Comparison of ENCODE assay signal across 8 mouse cellular contexts in the genomic region with DNA sequence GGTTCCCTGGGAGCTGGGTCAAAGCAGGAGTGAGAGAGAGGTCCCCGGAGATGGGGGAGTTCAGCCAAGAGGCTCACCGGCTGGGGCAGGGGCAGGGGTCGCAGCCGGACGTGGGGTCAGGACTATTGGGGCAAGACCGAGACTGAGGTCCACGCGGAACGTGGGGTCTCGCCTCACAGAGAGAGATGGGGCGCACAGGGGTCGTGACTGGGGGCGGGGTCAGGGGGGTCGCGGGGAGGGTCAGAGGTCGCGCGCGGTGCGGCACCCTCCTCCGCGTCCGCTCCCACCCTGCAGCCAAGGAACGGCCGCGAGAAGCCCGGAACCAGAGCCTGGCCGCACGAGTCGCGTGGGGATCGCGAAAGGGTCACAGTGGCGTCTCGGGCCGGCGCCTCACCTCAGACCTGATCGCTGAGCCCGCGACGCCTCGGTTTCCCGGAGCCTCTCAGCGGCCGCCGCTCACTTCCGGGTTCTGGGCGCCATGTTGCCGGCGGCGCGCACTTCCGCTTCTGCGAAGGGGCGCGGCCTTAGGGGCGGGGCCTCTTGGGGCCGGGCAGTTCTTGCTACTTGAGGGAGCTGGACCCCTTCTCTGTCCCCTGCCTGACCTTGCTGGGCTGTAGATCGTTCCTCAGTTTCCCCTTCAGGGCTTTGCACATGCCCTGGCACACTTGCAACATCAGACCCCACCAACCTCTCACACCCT. TPM values are rescaled to one million over a fixed set of nuclear protein-coding genes. Genes with fewer than 3 reads are reported as not detected.
DNase-seq lines count a peak whose midpoint lies in the region; ATAC-seq lines count a peak whose summit lies in the region.

No protein-coding gene starts in this region.

- H3K27me3 ChIP-seq in hindbrain, embryonic 11.5 days (ENCODE audit: control insufficient read depth, insufficient read depth, low read length), result no peaks in the 10 kb centered on the region

- H3K4me1 ChIP-seq in hindbrain, embryonic 11.5 days (replicated peaks; ENCODE audit: control insufficient read depth, insufficient read depth, low read length), result no peaks in the 10 kb centered on the region; the same call in 1 of the 2 replicates

- peak overlapping the region; percentile 84 for H3K4me3 ChIP-seq in hindbrain, embryonic 11.5 days (ENCODE audit: low read depth, low read length)

- peak overlapping the region; percentile 58 for H3K27ac ChIP-seq in hindbrain, embryonic 11.5 days (ENCODE audit: low read depth, low read length)

- H3K9ac ChIP-seq in hindbrain, embryonic 11.5 days (ENCODE audit: low read depth, low read length), result peak overlapping the region; percentile 83

- H3K4me2 ChIP-seq in hindbrain, embryonic 11.5 days (replicated peaks; ENCODE audit: low read depth, low read length), result peak overlapping the region; percentile 88

- no peaks in the 10 kb centered on the region for H3K9me3 ChIP-seq in hindbrain, embryonic 11.5 days (ENCODE audit: control insufficient read depth, low read length)

- DNase-seq in NIH3T3 (ENCODE audit: low read depth), result peak; percentile 94
- DNase-seq in cerebellum, adult 9-10 months, result peak; percentile 83
- DNase-seq in frontal cortex, adult 2 months (ENCODE audit: extremely low spot score in 1 of 2, low spot score in 1 of 2), result peak; percentile 52 to 83
- DNase-seq in hindbrain, embryonic 11.5 days (ENCODE audit: low spot score), result peak; percentile 95
- DNase-seq in layer of hippocampus, postnatal 36 days, result peak; percentile 82 to 84
- peak; percentile 93 for DNase-seq in lung, postnatal 36 days
- peak; percentile 88 for DNase-seq in retina, embryonic 14.5 days (ENCODE audit: low spot score)
- DNase-seq in thymus, postnatal 36 days, result peak; percentile 89 to 90

- no peaks in the 10 kb centered on the region for H3K36me3 ChIP-seq in hindbrain, embryonic 11.5 days (ENCODE audit: control insufficient read depth, insufficient read depth, low read length)

- peak; percentile 88 for ATAC-seq in hindbrain, embryonic 11.5 days (ENCODE audit: low FRiP score)

- under 1% methylated on average over 54 of the region's 59 CpGs for WGBS in hindbrain, embryonic 11.5 days

RNA-seq across cellular contexts. Expression of a gene that starts 3.0 kb away (rescaled TPM):
- polyA plus RNA-seq in frontal cortex, adult 2 months (2012; rRNA removed), result 26.6 TPM in 2 replicates
- 8.0 and 9.5 TPM in 2 replicates for polyA plus RNA-seq in hindbrain, embryonic 11.5 days (2014; fragmentation: Nextera tagmentation; extraction: Ambion mirVana)
- 10 to 100 TPM; 17.2 to 20.7 TPM for total RNA-seq in layer of hippocampus, postnatal 36 days (2021)

RNA-seq across cellular contexts. Expression of a gene that starts 13.2 kb away (rescaled TPM):
- 93.8 and 96.3 TPM in 2 replicates for polyA plus RNA-seq in frontal cortex, adult 2 months (2012; rRNA removed)
- 21.3 and 26.8 TPM in 2 replicates for polyA plus RNA-seq in hindbrain, embryonic 11.5 days (2014; fragmentation: Nextera tagmentation; extraction: Ambion mirVana)
- total RNA-seq in layer of hippocampus, postnatal 36 days (2021), result 10 to 100 TPM; 93.3 to 95.9 TPM

RNA-seq across cellular contexts. Expression of a gene that starts 36.1 kb away (rescaled TPM):
- 606 and 673 TPM in 2 replicates for polyA plus RNA-seq in frontal cortex, adult 2 months (2012; rRNA removed)
- polyA plus RNA-seq in hindbrain, embryonic 11.5 days (2014; fragmentation: Nextera tagmentation; extraction: Ambion mirVana), result 364 and 371 TPM in 2 replicates
- total RNA-seq in layer of hippocampus, postnatal 36 days (2021), result 100 to 1,000 TPM; 324 to 369 TPM

RNA-seq across cellular contexts. Expression of a gene that starts 38.3 kb away (rescaled TPM):
- polyA plus RNA-seq in frontal cortex, adult 2 months (2012; rRNA removed), result 252 and 288 TPM in 2 replicates
- polyA plus RNA-seq in hindbrain, embryonic 11.5 days (2014; fragmentation: Nextera tagmentation; extraction: Ambion mirVana), result 15.1 and 16.7 TPM in 2 replicates
- total RNA-seq in layer of hippocampus, postnatal 36 days (2021), result 100 to 1,000 TPM; 336 to 379 TPM

RNA-seq across cellular contexts. Expression of a gene that starts 45.7 kb away (rescaled TPM):
- 36.5 and 43.7 TPM in 2 replicates for polyA plus RNA-seq in frontal cortex, adult 2 months (2012; rRNA removed)
- 66.7 and 67.1 TPM in 2 replicates for polyA plus RNA-seq in hindbrain, embryonic 11.5 days (2014; fragmentation: Nextera tagmentation; extraction: Ambion mirVana)
- total RNA-seq in layer of hippocampus, postnatal 36 days (2021), result 10 to 100 TPM; 58.9 to 62.6 TPM

Comparison
In these comparisons a context has a peak if more than half of its experiments do, and no peak if none do; other contexts are left out.
1. Peak in every context shown above with its lines: DNase-seq, ATAC-seq, H3K4me3 ChIP-seq and H3K27ac ChIP-seq.